Mouse (Mus musculus): Measurements from ENCODE around the gene Rdh16f1.

DNA sequence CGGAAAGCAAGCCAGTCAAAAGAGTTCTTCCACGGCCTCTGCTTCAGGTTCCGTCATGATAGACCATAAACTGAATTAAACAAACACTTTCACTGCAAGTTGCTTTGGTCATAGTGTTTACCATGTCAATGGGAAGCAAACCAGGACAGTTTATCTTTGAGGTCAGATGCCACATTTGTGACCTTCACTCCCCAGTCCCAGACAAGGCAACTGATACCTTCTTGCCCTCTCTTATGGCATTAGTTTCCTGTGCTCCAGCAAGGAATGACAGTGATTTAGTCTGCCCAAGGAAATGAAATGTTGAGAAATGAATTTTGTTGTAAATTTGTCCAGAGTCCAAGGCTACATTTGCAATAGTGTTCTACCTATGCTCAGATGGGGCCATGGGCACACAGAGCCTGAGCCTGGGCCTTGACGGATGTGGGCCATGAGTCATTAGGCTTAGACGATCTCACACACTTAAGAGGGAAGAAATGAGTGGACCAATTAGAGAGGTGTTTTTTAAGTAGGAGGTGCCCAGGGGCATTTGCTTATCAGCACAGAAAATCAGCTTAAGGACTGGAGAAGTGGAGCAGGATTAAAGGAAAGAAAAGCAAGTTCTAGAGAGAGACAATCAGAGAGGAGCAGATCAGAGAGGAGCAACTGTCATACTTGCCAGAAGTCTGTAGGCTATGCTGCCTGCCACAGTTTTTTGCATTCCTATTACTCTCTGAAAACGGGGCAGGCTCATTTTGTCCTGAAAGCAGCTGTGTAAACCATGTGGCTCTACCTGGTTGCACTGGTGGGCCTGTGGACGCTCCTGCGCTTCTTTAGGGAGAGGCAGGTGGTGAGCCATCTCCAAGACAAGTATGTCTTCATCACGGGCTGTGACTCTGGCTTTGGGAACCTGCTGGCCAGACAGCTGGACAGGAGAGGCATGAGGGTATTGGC, at the start of gene Rdh16f1, which contains the start of gene Rdh1:
- no peak for TF ChIP-seq CTCF (IDR thresholded peaks at IDR 0.05; ENCODE audit: control insufficient read depth, insufficient read depth, low read length)
- no peak for TF ChIP-seq POLR2A (IDR thresholded peaks at IDR 0.05; ENCODE audit: borderline replicate concordance, control insufficient read depth, low read depth, low read length)

Data from bone marrow, adult 2 months (tissue).